Mouse (Mus musculus) intestine, embryonic 16.5 days (tissue): ENCODE measurements around the gene Erh. TPM values are rescaled to one million over a fixed set of nuclear protein-coding genes. Genes with fewer than 3 reads are reported as not detected.

ENCODE experiments used
- ATAC-seq: fragments of 200-750 bp; cut with Nextera tagmentation; 2 replicates; pipeline ENCODE4 v1.8.0; 2017; ENCODE audit warnings: moderate TSS enrichment, moderate library complexity
- H3K27ac ChIP-seq: fragments of 300-500 bp; sonication (generic); 2 replicates; pipeline ENCODE4 v1.5.1; 2014; ENCODE audit warnings: mild to moderate bottlenecking, low read length
- H3K27me3 ChIP-seq: fragments of 300-500 bp; sonication (generic); replicated peaks from 2 replicates; pipeline ENCODE4 v1.6.1; 2014; ENCODE audit warnings: low read length, control low read depth, mixed read lengths; ENCODE audit not compliant: control insufficient read depth, insufficient read depth
- H3K36me3 ChIP-seq: fragments of 300-500 bp; sonication (generic); 2 replicates; pipeline ENCODE4 v1.6.1; 2014; ENCODE audit warnings: low read length, control low read depth; ENCODE audit not compliant: control insufficient read depth, insufficient read depth
- H3K4me1 ChIP-seq: fragments of 300-500 bp; sonication (generic); 2 replicates; pipeline ENCODE4 v1.6.1; 2014; ENCODE audit warnings: low read length, control low read depth, mixed read lengths; ENCODE audit not compliant: control insufficient read depth, insufficient read depth
- H3K4me2 ChIP-seq: fragments of 300-500 bp; sonication (generic); 2 replicates; pipeline ENCODE4 v1.6.1; 2014; ENCODE audit warnings: low read depth, low read length, control low read depth
- H3K4me3 ChIP-seq: fragments of 300-500 bp; sonication (generic); 2 replicates; pipeline ENCODE4 v1.5.1; 2014; ENCODE audit warnings: mild to moderate bottlenecking, low read length
- H3K9ac ChIP-seq: fragments of 300-500 bp; sonication (generic); 2 replicates; pipeline ENCODE4 v1.6.1; 2014; ENCODE audit warnings: low read depth, low read length
- H3K9me3 ChIP-seq: fragments of 300-500 bp; sonication (generic); 2 replicates; pipeline ENCODE4 v1.6.1; 2016; ENCODE audit warnings: low read length, control low read depth; ENCODE audit not compliant: control insufficient read depth
- whole genome bisulfite sequencing: fragments of 180-500 bp; shearing (Covaris S2); extraction: QIAGEN DNeasy Blood & Tissue Kit; methylation state at CpG from one replicate; pipeline ENCODE4 v1.1.7; 2014; 5-methylcytosine and 5-hydroxymethylcytosine counted together
- polyA plus RNA-seq: library from polyadenylated mRNA; unstranded; fragments of >200 nt; fragmentation: Nextera tagmentation; extraction: Ambion mirVana; gene quantifications from 2 replicates; pipeline ENCODE4 v1.2.1, GENCODE M21; 2015

Gene Erh
- polyA plus RNA-seq, 1 experiment from 2014 or later, result 241 TPM

- Histone ChIP-seq H3K27ac (peak overlapping the region; percentile 68), H3K9ac (peak overlapping the region; percentile 93), H3K36me3 (0 out of 2 replicates have a peak, but pooled peaks cover 3% of the 10 kb centered on the region), H3K27me3 (no peaks in the 10 kb centered on the region), H3K4me1 (peaks cover 19% of the 10 kb centered on the region), H3K4me3 (peak overlapping the region; percentile 79), H3K9me3 (no peaks in the 10 kb centered on the region), H3K4me2 (peak overlapping the region; percentile 80)
- ATAC-seq, result peak; percentile 62
- 3% methylated on average over 44 of the region's 48 CpGs for WGBS
These were observed 1.1 kb downstream of the Erh start for GRCm38 (mm10) chr12:80642725-80643692.

GRCm38 (mm10) chr12:80631790-80632189 lies 12.4 kb downstream of the Erh start:
- Histone ChIP-seq H3K36me3 (peaks cover 9% of the 10 kb centered on the region; the same call in 1 of the 2 replicates), H3K27me3 (no peaks in the 10 kb centered on the region), H3K9ac (no peak overlapping the region), H3K9me3 (no peaks in the 10 kb centered on the region), H3K4me2 (no peak overlapping the region), H3K4me3 (no peak overlapping the region), H3K27ac (no peak overlapping the region), H3K4me1 (no peaks in the 10 kb centered on the region)
- WGBS, result 79% methylated on average over 5 of the region's 5 CpGs
- no peak for ATAC-seq

- no peak overlapping the region for H3K4me2 ChIP-seq
- no peaks in the 10 kb centered on the region for H3K36me3 ChIP-seq
- H3K9ac ChIP-seq, result no peak overlapping the region
- ATAC-seq, result no peak
- WGBS, result 77% methylated on average over 5 of the region's 5 CpGs
- H3K9me3 ChIP-seq, result no peaks in the 10 kb centered on the region
- H3K4me3 ChIP-seq, result no peak overlapping the region
- no peak overlapping the region for H3K27ac ChIP-seq
- H3K4me1 ChIP-seq, result no peaks in the 10 kb centered on the region
- no peaks in the 10 kb centered on the region for H3K27me3 ChIP-seq
These were observed 23.6 kb downstream of the Erh start for GRCm38 (mm10) chr12:80620501-80620900.

- 37% methylated on average over 7 of the region's 7 CpGs for WGBS
- no peak overlapping the region for H3K4me3 ChIP-seq
- ATAC-seq, result peak; percentile 62
- H3K9ac ChIP-seq, result no peak overlapping the region
- no peaks in the 10 kb centered on the region for H3K4me1 ChIP-seq
- H3K4me2 ChIP-seq, result no peak overlapping the region
- no peaks in the 10 kb centered on the region for H3K27me3 ChIP-seq
- H3K27ac ChIP-seq, result no peak overlapping the region
- no peaks in the 10 kb centered on the region for H3K36me3 ChIP-seq
- H3K9me3 ChIP-seq, result no peaks in the 10 kb centered on the region
These were observed 28.5 kb downstream of the Erh start for GRCm38 (mm10) chr12:80615371-80616257.

- Histone ChIP-seq H3K4me3 (no peak overlapping the region), H3K27me3 (no peaks in the 10 kb centered on the region), H3K9ac (no peak overlapping the region), H3K27ac (no peak overlapping the region), H3K36me3 (no peaks in the 10 kb centered on the region), H3K9me3 (no peaks in the 10 kb centered on the region), H3K4me1 (no peaks in the 10 kb centered on the region), H3K4me2 (no peak overlapping the region)
- WGBS, result 61% methylated on average over 9 of the region's 9 CpGs
- no peak for ATAC-seq
These were observed 31.9 kb downstream of the Erh start for GRCm38 (mm10) chr12:80612113-80612791.

GRCm38 (mm10) chr12:80609928-80610327 lies 34.2 kb downstream of the Erh start:
- Histone ChIP-seq H3K9ac (no peak overlapping the region), H3K4me2 (no peak overlapping the region), H3K4me3 (no peak overlapping the region), H3K9me3 (no peaks in the 10 kb centered on the region), H3K27me3 (no peaks in the 10 kb centered on the region), H3K36me3 (no peaks in the 10 kb centered on the region), H3K27ac (no peak overlapping the region), H3K4me1 (no peaks in the 10 kb centered on the region)
- 75% methylated on average over 3 of the region's 3 CpGs for WGBS
- ATAC-seq, result no peak

GRCm38 (mm10) chr12:80608576-80608975 lies 35.6 kb downstream of the Erh start:
- Histone ChIP-seq H3K4me3 (no peak overlapping the region), H3K9ac (no peak overlapping the region), H3K36me3 (no peaks in the 10 kb centered on the region), H3K27me3 (no peaks in the 10 kb centered on the region), H3K4me2 (no peak overlapping the region), H3K4me1 (0 out of 2 replicates have a peak, but pooled peaks cover 4% of the 10 kb centered on the region), H3K9me3 (no peaks in the 10 kb centered on the region), H3K27ac (no peak overlapping the region)
- ATAC-seq, result no peak
- WGBS, result 83% methylated on average over 1 of the region's 1 CpGs

GRCm38 (mm10) chr12:80604218-80604617 lies 39.9 kb downstream of the Erh start:
- H3K27ac ChIP-seq, result no peak overlapping the region

More at GRCm38 (mm10) chr12:80604218-80604617, 39.9 kb downstream of the Erh start:
- Histone ChIP-seq H3K4me2 (no peak overlapping the region), H3K9ac (no peak overlapping the region), H3K9me3 (no peaks in the 10 kb centered on the region), H3K4me3 (no peak overlapping the region), H3K27me3 (no peaks in the 10 kb centered on the region), H3K36me3 (no peaks in the 10 kb centered on the region), H3K4me1 (0 out of 2 replicates have a peak, but pooled peaks cover 4% of the 10 kb centered on the region)
- no peak for ATAC-seq
- 84% methylated on average over 2 of the region's 2 CpGs for WGBS
